Mouse (Mus musculus) urinary bladder, postnatal 14 days (tissue): ENCODE data around the gene Kcnh2.

Experiments
- DNase-seq: peaks from one replicate; pipeline ENCODE4 v3.0.0; 2021; ENCODE audit warnings: low spot score

Gene Kcnh2

DNA sequence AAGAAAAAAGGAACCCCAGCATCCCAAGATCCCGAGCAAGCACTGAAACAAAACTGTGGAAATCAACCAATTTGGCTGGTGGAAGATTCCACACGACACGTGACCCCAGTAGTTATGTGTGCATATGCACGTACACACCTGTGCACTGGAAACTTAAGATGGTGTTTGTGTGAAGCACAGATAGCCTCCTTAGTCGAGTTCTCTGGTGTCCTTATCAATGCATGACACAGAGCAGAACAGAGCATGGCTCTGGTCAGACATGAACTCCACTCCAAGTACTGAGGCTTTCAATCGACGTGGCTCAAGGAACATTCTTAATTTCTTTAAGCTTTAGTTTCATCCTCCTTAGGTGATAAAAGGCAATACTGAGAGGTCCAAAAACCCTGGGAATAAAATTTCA lies 5.1 kb downstream of the Kcnh2 start:
- no peak for DNase-seq

DNA sequence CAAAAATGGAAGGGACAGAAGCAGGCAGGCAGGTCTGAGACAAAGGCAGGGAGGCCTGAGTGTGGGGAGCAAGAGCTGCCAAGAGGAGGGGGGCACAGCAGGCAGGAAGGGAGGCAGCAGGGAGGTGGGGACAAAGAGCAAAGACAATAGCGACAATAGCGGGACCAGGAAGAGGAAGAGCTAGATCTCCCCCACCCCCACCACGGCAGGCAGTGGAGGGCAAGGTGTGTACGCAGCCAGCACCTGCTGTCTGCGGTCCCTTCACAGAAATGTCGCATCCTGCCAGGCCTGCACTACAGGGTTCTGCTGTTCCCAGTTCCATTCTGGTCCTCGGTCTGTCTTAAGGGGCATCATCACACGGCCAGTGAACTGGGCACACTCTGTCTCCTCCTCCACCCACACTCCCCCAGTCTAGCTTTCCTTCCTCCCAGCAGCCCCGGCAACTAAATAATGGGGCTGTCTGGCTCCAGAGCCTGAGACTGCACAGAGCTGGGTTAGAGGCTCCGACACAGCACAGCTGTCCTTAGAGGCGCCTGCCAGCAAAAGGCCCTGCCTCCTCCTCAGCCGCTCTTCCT lies 6.8 kb downstream of the Kcnh2 start:
- peak; percentile 48 for DNase-seq

DNA sequence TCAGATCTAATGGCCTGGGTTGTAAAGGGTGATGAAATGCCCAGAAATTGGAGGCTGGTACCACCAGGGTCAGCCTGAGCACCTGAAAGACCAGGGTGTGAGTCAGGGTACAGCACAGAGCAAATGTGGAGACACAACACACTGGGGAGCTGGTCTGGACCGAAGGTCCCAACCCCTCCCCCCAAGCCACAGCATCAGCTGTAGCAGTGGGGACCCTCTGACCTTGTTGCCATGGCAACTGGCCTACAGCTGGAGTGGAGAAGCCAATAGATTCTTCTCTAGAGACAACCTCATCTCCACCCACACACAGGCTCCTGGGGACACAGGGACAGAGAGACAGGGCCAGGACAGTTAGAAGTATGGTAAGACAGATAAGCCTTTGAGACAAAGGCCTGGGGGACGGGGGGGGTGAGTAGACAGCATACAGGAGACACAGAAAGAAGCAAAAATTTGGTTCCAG lies 7.4 kb downstream of the Kcnh2 start:
- no peak for DNase-seq

DNA sequence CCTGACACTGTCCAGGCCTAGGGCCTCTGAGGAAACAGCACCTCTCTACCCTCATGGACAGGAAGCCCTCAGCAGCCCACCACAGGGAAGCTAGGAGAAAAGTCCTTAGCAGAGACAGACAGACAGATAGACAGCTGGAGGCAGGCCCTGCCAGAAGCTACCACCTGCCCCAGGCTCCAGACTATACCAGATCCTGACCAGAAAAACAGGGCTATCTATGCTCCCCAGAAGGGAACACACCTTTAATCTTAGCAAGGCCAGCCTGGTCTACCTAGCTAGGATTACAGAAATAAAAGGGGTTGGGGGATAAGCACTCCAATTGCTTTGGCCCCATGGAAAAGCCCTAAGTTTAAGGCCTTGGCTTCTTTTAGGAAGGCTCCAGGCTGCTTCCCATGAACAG lies 8.0 kb downstream of the Kcnh2 start:
- DNase-seq = no peak

DNA sequence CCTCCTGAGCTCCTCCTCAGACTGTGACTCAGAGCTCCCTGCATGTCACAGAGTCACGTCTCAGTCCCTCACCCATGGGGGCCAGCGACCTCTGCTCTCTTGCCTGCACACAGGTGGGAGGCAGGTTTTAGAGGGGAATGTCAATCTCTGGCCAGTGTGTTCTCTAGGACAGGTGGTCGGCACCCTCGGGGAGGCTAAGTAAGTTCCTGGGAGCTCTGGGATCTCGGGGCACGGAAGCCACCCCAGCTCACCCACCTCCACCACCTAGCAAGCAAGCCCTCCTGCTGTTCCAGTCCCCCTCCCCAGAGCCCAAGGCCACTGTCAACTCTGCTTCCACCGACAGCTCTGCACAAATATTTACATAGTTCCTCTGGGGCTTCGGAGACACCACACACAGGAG lies 8.4 kb downstream of the Kcnh2 start:
- DNase-seq = no peak

DNA sequence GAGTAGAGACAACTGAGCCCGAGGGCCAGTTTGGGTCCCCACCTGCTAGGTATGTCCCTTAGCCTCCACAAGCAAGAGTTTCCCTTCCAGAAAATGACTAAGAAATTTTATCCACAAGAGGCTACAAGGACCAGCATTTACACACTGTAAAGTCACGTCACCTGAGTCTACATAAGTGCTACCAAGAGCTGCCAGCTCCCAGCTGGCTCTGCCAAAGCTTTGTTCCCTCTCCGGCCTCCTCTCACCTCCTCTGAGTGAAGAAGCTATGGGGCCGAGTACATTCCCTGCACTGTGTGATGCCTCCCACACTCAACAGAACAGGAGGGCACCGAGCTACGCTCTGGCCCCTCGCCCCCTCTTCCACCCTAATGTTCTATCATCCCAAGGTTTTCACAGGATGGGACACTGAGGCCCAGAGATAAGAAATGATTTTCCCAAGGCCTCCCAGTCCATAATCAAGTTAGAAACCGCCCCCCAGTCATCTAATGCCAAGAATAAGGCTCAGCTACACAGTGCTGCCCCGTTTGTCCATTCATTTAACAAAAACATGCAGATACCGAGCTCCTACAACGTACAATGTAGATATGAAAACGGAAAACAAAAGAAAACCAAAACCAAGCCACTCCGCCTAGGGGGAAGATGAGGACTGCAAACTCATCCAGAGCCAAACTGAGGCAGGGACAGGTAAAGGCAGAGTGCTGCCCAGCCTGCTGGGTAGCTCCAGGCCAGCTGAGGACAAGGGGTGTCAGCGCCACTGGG lies 9.0 kb downstream of the Kcnh2 start:
- DNase-seq = no peak

DNA sequence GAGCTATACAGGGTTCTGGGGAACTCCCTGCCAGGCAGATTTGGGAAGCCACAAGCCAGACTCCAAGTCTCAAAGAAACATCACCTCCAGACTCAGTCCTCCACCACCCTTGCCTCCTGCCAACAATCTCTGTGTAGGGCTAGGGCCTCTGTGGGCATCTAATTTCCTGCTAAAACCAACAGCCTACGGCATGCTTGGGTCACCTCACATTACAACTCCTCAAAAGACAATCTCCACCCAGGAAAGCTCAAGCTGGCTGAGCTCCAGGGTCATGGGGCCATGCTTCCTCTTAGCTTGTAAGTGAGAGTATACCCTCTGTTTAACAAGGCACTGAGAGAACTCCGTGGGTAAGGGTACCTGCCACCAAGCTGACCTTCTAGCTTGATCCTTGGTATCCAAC lies 13.6 kb downstream of the Kcnh2 start:
- DNase-seq = no peak

DNA sequence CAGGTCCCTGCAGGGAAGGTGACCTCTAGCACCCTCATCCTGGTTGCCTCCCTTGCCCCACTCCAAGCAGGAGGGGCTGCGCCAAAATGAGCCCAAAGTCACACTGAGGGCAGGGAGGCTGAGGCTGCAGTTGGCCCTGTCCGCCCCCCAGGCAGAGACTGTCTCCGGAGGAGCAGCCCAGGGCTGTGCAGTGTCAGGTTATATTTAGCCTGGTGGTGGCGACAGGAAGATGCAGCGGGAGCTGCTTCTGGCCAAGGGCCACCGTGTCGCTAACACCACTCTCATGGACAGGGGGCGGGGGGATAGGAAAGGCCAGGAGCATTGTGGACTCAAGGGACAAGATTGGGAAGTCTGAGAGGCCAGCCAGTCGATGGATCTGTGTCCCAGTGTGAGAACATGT lies 14.0 kb downstream of the Kcnh2 start:
- DNase-seq = no peak

DNA sequence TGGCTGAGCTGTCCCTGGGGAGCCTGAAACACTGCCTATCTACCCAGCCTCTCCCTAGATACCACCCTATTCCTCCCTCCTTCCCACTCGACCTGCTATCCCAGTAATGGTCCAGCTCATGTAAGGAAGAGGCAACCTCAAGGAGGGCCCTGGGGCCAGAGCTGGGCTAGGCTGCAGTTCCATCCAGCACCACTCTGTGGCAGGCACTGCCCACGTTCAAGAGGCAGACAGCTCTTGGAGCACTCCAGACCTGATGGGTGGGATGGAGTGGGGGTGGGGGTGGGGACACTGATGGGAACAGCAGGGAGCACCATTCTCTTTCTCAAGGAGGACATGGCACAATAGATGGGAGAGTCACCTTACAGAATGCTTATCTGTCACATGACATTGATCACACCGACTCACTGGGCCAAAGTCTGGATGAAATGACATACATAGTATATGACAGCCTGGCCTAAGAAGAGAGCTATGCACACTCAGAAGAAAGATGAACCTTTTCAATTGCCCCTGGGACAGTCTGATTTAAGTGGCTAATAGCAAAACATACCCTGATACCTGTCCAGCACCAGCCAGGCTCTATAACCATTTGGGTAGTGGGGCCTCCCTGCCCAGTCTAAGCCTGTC lies 15.4 kb downstream of the Kcnh2 start:
- DNase-seq = peak; percentile 60

DNA sequence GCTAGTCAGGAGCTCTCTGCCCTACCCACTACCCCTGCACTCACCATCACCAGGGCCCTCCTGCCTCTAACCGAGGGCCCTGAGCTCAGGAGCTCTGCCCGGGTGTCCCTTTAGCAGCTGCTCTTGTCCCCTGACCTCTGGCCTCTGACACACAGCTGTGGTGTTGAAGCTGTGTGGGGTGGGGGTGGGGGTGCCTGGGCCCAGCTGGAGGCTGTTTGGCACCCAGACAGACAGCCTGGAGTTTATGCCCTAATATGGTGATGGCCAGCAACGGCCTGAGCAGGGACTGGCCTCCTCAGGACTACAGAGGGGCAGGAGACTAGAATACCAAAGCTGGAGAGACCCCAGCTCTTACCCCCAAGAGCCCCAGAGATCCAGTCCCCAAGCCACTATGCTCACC lies 16.7 kb downstream of the Kcnh2 start:
- DNase-seq = no peak

DNA sequence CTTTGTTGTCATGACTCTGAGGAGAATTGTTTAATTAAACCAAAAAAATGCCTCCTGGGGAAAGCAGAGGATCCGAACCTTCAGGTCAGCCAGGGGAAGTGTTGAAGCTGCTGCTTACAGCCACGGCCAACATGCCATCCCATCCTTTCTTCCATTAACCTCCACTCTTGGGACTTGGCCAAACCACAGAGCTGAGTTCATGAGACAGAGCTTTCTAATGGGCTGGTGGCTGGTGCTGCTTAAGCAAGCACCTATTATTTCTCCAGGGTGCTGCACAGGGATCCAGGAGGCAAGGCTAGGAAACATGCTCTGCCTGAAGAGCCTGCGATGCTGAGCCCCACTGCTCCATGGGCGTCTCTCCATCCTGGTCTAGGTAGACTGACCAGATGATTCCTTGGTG lies 19.0 kb downstream of the Kcnh2 start:
- DNase-seq = no peak

DNA sequence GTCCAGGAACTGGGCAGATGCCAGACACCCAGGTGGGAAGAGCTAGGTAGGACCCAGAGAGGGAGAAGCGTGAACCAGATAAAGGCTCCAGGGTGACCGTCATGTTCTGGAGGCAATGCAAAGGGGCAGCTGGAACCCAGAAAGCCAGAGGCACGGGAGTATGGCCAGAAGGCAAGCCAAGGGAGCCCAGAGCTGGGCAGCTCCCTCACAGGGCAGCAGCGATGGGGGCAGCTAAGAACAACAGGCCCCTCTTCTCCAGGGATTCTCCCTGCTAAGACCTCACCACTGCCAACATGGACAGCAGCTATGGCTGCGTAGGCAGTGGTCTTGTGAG lies 21.5 kb downstream of the Kcnh2 start:
- DNase-seq = no peak

DNA sequence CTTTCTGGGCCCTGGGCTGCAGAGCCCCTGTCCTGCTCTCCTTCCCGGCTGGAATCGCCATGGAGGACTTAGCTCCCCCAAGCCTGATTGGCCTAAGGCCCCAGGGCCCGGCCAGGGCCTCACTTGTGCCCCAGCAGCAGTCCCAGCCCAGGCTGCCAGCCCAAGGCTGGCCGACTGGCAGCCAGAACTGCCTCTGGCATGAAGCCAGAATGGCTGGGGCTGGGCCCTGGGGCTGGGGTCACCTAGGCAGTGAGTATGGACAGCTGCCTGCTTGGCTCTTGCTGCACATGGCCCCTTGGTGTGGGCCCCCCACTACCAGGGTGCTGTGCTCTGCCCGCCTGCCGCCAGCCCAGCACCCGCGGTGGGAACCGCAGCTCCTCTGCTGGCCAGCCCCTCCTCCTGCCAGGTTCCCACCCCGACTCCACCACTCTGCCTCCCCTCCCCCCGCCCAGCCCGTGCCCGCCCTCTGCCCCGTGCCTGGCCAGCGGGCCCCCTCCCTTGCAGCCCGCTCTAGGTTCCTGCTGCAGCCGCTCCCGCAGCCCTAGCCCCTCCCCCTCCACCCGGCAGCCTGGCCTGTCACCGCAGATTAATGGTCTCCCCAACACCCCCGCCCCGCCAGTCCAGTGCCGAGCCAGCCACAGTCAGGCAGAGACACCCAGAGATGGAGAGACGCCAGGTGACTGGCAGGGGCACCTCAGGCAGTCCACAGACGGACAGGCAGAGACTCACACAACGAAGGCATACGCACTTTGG lies 22.0 kb downstream of the Kcnh2 start:
- peak; percentile 70 for DNase-seq

DNA sequence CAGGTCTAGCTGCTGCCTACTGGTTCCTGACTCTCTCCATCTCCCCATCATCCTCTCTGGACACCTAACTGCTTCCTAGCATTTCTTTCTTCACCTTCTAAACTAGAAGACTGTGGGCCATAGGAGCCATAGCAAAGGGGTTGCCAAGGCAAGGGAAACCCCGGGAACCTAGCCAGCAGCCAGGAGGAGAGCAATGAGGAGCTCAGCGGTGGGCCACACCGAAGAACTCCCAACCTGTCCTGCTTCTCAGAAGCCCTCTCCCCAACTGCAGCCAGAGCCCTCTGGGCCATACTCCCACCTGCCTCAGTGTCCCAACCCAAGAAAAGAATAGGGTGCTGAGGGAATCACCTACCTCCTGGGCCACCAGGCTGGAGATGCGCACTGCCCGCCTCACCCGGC lies 22.6 kb downstream of the Kcnh2 start:
- no peak for DNase-seq

DNA sequence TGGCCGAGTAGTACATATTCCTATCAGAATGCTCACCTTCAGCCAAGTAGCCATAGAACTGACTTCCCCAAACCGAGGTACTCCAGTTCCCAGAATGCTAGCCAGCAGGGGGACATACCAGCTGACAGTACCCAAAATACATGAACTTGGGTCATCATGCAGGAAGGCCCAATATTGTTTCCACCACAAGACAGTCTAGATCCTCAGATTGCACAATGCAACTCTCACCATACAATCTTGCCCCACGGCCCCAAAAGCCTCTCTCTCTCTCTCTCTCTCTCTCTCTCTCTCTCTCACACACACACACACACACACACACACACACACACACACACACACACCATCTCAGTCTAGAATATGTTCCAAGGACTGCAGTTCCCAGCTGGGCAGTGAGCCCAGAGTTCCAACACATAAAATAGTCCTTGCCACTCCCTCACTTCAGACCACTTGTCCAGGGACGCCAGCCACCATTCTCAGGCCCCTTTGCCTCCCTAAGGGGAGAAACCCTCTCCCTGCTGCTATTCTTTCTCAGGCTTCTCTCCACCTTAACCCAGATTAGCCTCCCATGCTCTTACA lies 24.5 kb downstream of the Kcnh2 start:
- peak; percentile 34 for DNase-seq

DNA sequence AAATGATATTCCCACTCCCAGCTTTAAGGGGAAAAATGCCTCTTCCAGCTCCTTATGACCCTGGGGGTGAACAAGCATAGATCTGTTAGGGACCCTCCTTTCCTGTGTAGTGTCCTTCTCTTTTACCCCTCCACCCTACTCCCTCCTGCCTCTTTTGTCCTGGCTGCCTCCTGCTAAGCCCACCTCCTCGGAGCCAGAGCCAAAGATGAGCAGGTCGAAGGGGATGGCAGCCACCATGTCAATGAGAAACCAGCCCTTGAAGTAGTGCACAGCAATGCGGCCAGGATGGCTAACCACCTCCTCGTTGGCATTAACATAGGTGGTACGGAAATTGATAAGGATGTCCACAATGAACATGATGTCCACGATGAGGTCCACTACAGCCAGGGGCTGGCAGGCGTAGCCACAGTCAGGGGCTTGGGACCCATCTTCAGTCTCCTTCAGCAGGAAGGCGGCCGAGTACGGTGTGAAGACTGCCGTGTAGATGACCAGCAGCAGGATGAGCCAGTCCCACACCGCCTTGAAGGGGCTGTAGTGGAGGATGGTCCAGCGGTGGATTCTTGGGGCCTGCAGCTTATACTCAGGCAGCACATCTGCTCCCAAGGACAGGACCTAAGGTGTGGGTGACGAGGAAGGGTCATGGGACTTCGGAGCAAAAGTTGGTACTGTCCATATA lies 25.1 kb downstream of the Kcnh2 start:
- no peak for DNase-seq

DNA sequence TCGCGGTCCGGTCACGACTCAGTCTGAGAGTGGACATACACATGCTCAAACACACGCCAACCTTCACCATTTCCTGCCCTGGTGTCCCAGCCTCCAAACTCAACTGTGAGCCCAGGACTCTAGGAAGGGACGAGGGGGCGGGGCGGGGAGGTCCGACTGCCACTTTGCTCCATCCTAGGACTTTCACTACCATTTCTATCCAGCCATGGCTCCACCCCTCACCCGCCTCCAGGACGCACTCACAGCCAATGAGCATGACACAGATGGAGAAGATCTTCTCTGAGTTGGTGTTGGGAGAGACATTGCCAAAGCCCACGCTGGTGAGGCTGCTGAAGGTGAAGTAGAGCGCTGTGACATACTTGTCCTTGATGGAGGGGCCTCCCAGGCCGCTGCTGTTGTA lies 26.2 kb downstream of the Kcnh2 start:
- DNase-seq = no peak

DNA sequence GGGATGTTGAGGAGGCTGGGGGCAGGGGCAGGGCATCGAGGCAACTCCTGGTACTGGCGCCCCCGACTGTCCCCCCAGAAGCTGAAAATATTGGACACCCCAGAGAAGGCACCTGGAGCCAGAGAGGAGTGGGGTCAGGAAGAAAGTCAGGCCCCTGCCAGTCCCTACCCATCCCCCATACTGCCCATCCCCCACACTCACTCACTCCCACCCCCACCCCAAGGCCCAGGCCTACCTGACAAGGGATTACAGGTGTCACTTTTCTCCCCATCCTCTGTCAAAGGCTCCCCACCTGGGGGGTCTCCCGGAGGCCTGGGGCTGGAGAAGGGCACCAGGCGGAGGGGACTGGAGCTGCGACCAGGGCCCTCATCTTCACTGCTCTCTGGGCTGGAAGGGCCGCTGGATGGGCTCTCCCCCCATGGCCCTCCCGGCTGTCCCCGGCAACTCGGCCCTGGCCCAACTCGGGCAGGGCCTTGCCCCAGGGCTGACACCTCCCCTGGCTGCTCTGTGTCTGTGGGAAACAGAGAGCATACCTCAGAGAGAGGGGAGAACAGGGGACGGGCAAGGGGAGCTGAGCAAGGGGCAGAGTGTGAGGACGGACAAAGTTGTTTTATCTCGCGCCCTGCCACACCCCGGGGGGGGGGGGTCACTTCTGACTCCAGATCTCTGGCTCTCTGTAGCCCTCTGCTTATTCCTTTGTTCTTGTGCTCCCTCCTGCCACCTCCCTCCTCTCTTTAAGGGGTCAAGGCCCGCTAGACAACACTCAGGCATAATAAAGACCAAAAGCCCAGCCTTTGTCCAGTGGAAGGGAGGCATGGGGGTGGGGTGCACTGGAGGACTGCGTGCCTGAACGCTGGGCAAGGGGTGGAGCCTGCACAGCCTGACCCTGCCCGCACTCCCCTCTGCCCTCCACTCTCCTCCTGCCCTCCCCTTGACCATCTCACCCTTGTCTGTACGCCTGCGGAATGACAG lies 29.4 kb downstream of the Kcnh2 start:
- DNase-seq = no peak

DNA sequence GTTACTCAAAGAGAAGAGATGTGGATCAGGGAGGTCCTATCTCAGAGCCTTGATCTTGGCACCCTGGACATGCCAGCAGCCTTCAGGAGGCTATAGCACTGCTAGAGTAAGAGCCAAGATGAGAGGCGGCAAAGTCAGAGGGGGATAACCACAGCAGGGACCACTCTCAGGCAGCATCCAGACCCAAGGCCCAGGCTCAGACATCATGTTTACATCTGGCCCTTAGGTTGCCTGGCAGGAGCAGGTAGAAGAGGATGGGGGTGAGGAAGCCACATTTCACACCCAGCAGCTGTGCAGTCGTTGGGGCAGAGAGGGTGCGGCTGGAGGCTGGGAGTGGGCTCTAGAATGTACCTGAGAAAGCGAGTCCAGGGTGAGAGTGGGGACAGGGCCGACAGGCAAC lies 30.5 kb downstream of the Kcnh2 start:
- DNase-seq = no peak

DNA sequence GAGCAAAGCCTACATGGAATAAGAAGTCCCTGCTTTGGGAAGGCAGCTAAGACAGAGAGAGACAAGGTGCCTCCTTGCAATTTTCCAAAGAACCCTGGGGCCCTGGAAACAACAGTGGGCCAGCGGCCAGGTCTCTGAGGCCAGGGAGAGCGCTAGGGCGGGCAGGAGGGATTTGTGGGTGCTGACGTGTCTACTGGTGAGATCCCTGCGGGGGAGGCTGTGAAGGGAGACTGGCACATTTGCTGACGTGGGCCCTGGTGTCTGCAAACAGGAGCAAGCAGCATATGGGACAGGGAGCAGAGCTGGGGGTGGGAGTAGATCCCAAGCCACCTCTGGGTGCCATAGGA lies 31.0 kb downstream of the Kcnh2 start:
- no peak for DNase-seq
